Mouse (Mus musculus) splenic B cell, adult 2 months (primary cell): Measurements from ENCODE around the gene Rimbp2.
A peak's percentile ranks its signal among the peaks of the same experiment; 100 is the strongest.
"Not testable (repeated sequence)": the region's sequence is repeated elsewhere in the genome, so short reads cannot be mapped to it uniquely, and the experiment has no call there.

ENCODE experiments used
- DNase-seq: peaks from one replicate; pipeline ENCODE4 v3.0.0-alpha.2; 2011; ENCODE audit warnings: low read depth, low spot score
- H3K27me3 ChIP-seq: 2 replicates; pipeline ENCODE4 v1.6.1; 2012; ENCODE audit warnings: mild to moderate bottlenecking, low read length, moderate library complexity, mixed read lengths; ENCODE audit not compliant: control insufficient read depth, poor library complexity, insufficient read depth, severe bottlenecking
- H3K36me3 ChIP-seq: 2 replicates; pipeline ENCODE4 v1.6.1; 2012; ENCODE audit warnings: mild to moderate bottlenecking, low read length, moderate library complexity, mixed read lengths; ENCODE audit not compliant: control insufficient read depth, poor library complexity, insufficient read depth, severe bottlenecking

Rimbp2 gene

DNA sequence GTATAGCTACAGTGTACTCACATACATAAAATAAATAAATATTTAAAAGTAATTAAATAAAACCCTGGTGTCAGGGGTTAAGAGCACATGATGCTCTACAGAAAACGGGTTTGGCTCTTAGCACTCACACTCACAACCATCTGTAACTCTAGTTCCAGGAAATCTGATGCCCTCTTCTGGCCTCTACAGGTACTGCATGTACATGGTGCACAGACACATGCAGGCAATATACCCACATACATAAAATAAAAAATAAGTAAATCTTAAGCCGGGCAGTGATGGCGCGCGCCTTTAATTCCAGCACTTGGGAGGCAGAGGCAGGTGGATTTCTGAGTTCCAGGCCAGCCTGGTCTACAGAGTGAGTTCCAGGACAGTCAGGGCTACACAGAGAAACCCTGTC is 1.1 kb upstream of the Rimbp2 start:
- not testable (repeated sequence) for H3K36me3 ChIP-seq, H3K27me3 ChIP-seq
- peak; percentile 11 for DNase-seq

GRCm38 (mm10) chr5:128952291-128953195 is 743 bp downstream of the Rimbp2 start:
- no peaks in the 10 kb centered on the region for H3K27me3 ChIP-seq
- no peak for DNase-seq
- no peaks in the 10 kb centered on the region for H3K36me3 ChIP-seq

GRCm38 (mm10) chr5:128951472-128951871 is 1.8 kb downstream of the Rimbp2 start:
- H3K36me3 ChIP-seq, result no peaks in the 10 kb centered on the region

DNA sequence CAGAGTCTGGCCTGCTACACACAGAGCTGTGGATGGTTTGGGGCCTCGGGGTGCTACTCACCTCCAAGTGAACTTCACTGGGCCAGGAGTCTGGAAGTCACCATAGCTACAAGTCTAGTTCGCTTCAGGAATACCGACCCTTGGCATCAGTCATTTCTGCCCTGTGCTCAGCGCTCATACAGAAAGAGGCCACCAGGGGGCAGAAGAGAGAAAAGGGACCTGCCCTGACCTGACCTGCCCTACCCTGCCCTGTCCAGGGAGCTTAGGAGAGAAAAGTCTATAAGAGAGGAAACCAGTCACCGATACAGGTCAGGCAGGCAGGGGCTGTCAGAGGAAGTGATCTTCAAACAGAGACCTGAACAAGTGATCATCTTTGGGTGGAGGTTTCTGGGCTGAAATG is 6.2 kb downstream of the Rimbp2 start:
- Histone ChIP-seq H3K36me3 (no peaks in the 10 kb centered on the region), H3K27me3 (no peaks in the 10 kb centered on the region)
- DNase-seq, result peak; percentile 6

More at GRCm38 (mm10) chr5:128951472-128951871, 1.8 kb downstream of the Rimbp2 start:
- DNase-seq, result no peak
- no peaks in the 10 kb centered on the region for H3K27me3 ChIP-seq

DNA sequence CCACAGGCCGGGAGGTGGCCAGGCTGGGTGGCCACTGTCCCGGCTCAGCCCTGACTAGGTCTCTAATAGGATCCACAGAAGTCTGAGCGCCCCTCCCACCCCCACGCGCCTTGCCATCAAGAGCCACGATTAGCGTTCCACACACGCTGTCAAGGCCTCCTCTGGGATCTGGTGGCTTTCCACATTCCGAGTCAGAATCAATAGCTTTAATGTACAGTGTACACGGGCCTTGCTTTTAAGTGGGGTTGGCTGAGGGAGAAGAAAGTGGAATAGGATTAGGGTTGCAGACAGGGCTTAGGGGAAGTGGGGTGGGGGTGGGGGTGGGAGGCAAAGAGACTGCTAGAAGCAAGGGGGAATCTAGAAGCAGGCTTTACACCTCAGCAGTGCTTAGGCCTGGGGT is 12.8 kb downstream of the Rimbp2 start:
- no peaks in the 10 kb centered on the region for H3K36me3 ChIP-seq
- H3K27me3 ChIP-seq, result no peaks in the 10 kb centered on the region
- DNase-seq, result no peak

DNA sequence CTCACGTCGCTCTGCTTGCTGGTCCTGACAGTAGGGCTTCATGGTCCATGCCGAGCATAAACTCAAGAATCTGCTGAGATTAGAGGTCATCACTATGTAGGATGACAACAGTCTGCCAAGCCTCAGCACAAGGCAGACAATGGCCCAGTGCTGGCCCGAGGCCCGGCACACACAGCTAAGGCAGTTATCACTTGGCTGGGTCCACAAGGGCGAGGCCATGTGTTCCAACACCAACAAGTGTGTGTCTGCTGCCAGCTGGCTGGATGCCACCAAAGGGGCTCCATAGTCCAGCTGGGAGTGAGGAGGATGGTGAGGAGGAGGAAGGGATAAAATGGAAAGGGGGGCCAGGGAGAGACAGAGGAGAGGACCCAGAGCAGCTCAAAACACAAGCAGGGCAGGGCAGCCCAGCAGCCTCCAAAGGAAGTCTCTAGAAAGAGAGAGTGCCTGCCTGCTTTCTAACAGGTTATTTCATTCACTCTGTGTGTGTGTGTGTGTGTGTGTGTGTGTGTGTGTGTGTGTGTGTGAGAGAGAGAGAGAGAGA is 17.9 kb downstream of the Rimbp2 start:
- DNase-seq, result no peak
- Histone ChIP-seq H3K36me3 (no peaks in the 10 kb centered on the region), H3K27me3 (no peaks in the 10 kb centered on the region)

DNA sequence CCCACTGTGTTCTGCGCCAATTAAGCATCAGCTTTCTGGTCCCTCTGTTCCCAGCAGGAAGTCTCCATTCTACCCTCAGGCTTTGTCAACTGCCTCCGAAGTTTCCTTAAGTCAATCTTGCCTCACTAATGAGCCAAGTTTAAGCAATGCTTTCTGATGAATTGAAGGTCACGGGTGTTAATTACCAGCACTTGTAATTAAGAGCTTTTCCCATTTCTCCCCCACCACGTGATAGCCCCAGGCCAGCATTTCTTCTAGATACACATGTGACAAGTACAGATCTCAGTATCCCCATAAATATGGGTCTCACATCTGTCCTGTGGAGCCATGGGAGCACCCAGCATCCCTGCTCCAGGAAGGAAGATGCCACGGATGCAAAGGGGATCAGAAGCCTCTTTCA is 20.5 kb downstream of the Rimbp2 start:
- no peaks in the 10 kb centered on the region for H3K36me3 ChIP-seq
- DNase-seq, result no peak
- no peaks in the 10 kb centered on the region for H3K27me3 ChIP-seq

GRCm38 (mm10) chr5:128925073-128925472 is 28.2 kb downstream of the Rimbp2 start:
- no peak for DNase-seq
- no peaks in the 10 kb centered on the region for H3K27me3 ChIP-seq
- no peaks in the 10 kb centered on the region for H3K36me3 ChIP-seq

DNA sequence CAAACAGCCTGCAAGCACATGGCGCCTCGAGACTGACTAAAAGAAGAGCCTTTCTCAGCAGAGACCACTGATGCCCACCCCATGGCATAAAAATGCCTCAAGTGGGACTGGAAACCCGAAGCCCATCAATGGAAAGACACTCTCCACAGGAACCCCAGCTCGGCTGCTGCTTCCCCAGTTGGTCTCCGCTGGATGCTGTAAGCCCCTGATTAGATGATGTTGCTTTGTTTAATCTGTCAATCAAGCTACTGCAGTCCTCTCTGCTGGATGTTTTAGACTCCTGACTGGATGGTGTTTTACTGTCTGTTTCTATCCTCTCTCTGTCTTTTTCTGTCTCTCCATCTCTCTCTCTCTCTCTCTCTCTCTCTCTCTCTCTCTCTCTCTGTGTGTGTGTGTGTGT is 33.2 kb downstream of the Rimbp2 start:
- DNase-seq, result no peak

GRCm38 (mm10) chr5:128917116-128917959 is 35.9 kb downstream of the Rimbp2 start:
- no peaks in the 10 kb centered on the region for H3K27me3 ChIP-seq
- no peak for DNase-seq
- H3K36me3 ChIP-seq, result no peaks in the 10 kb centered on the region

More for the DNA sequence above, 33.2 kb downstream of the Rimbp2 start:
- Histone ChIP-seq H3K36me3 (no peaks in the 10 kb centered on the region), H3K27me3 (no peaks in the 10 kb centered on the region)

GRCm38 (mm10) chr5:128913820-128914219 is 39.5 kb downstream of the Rimbp2 start:
- DNase-seq, result no peak
- Histone ChIP-seq H3K27me3 (no peaks in the 10 kb centered on the region), H3K36me3 (no peaks in the 10 kb centered on the region)

DNA sequence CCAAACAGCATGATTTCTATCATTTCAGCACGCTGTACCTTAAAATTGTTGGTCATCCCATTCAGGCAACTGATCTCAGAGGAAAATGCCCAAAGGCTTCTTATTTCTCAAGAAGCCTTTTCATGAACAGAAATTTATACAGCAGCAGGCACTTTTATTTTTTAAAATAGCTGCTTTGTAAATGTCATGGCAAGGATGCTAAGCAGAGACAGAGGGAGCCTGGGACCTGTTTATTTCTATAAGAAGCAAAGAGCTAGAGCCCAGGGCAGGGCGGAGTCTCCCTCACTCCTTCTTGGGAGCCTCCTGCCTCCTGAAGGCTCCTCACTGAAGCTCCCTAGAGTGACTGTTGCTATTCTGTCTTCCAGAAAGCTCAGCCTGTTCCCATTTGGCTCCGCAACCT is 40.9 kb downstream of the Rimbp2 start:
- Histone ChIP-seq H3K36me3 (no peaks in the 10 kb centered on the region), H3K27me3 (no peaks in the 10 kb centered on the region)
- no peak for DNase-seq

DNA sequence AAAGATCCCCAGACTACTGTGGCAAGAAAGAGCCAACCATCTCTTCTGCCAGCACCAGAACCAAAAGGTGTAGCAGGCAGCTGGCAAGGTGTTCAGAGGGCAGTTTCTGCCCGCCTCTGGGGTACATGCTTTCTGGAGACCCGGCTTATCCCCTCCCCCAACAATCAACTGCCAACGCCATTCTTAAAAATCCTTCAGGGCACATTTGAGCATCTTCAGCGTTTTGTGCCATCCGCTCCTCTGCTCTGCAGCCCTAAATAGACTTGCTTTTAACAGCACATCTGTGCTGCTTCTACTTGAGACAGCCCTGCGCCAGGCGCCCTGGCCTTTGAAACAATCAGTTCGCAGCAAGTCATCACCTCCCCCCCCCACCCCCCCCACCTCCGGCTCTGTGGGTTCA is 41.7 kb downstream of the Rimbp2 start:
- DNase-seq, result no peak
- Histone ChIP-seq H3K36me3 (no peaks in the 10 kb centered on the region), H3K27me3 (no peaks in the 10 kb centered on the region)

DNA sequence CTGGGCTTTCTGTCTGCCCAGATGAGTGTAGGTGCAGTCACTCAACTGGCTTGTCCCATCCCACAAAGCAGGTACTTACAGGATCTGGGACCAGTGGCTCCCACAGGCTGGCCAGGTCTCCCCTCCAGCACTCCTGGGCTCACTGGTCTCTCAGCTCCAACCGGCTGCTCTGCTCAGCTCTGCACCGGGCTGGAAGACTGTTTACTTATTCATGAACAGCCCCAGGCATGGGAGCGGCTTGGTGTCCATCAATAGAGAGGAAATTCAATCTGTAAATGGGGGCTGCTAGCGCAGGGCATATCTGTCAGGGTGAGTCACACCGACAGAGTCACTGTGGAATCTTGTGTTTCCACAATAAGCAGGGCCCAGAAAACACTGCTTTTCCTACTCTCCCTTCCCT is 49.2 kb downstream of the Rimbp2 start:
- no peak for DNase-seq
- H3K36me3 ChIP-seq, result no peaks in the 10 kb centered on the region
- H3K27me3 ChIP-seq, result no peaks in the 10 kb centered on the region

GRCm38 (mm10) chr5:128903120-128903519 is 50.2 kb downstream of the Rimbp2 start:
- no peaks in the 10 kb centered on the region for H3K27me3 ChIP-seq
- H3K36me3 ChIP-seq, result no peaks in the 10 kb centered on the region
- no peak for DNase-seq
